Mouse (Mus musculus) stomach, embryonic 16.5 days (tissue): ENCODE data around the gene Olfr1090. TPM values are rescaled to one million over a fixed set of nuclear protein-coding genes. Genes with fewer than 3 reads are reported as not detected.

ENCODE experiments used
- ATAC-seq: fragments of 200-750 bp; cut with Nextera tagmentation; 2 replicates; pipeline ENCODE4 v1.8.0; 2017; ENCODE audit warnings: moderate number of reproducible peaks, moderate TSS enrichment; ENCODE audit not compliant: insufficient read depth, low FRiP score
- H3K27ac ChIP-seq: fragments of 300-500 bp; sonication (generic); 2 replicates; pipeline ENCODE4 v1.5.1; 2014; ENCODE audit warnings: low read length
- H3K27me3 ChIP-seq: fragments of 300-500 bp; sonication (generic); 2 replicates; pipeline ENCODE4 v1.6.1; 2014; ENCODE audit warnings: low read length, control low read depth, mixed read lengths; ENCODE audit not compliant: control insufficient read depth, insufficient read depth
- H3K36me3 ChIP-seq: fragments of 300-500 bp; sonication (generic); 2 replicates; pipeline ENCODE4 v1.6.1; 2014; ENCODE audit warnings: low read length; ENCODE audit not compliant: control insufficient read depth, insufficient read depth
- H3K4me1 ChIP-seq: fragments of 300-500 bp; sonication (generic); 2 replicates; pipeline ENCODE4 v1.6.1; 2014; ENCODE audit warnings: low read length, control low read depth, mixed read lengths; ENCODE audit not compliant: control insufficient read depth, insufficient read depth
- H3K4me2 ChIP-seq: fragments of 300-500 bp; sonication (generic); 2 replicates; pipeline ENCODE4 v1.6.1; 2014; ENCODE audit warnings: low read depth, low read length, mixed read lengths
- H3K4me3 ChIP-seq: fragments of 300-500 bp; sonication (generic); replicated peaks from 2 replicates; pipeline ENCODE4 v1.5.1; 2014; ENCODE audit warnings: mild to moderate bottlenecking, low read length
- H3K9ac ChIP-seq: fragments of 300-500 bp; sonication (generic); 2 replicates; pipeline ENCODE4 v1.6.1; 2014; ENCODE audit warnings: low read length
- H3K9me3 ChIP-seq: fragments of 300-500 bp; sonication (generic); replicated peaks from 2 replicates; pipeline ENCODE4 v1.6.1; 2016; ENCODE audit warnings: low read length, control low read depth; ENCODE audit not compliant: control insufficient read depth
- WGBS: fragments of 180-500 bp; shearing (Covaris S2); extraction: QIAGEN DNeasy Blood & Tissue Kit; methylation state at CpG from one replicate; pipeline ENCODE4 v1.1.7; 2014; 5-methylcytosine and 5-hydroxymethylcytosine counted together
- polyA plus RNA-seq: library from polyadenylated mRNA; unstranded; fragments of >200 nt; fragmentation: Nextera tagmentation; extraction: Ambion mirVana; gene quantifications from 2 replicates; pipeline ENCODE4 v1.2.1, GENCODE M21; 2015

Gene Olfr1090
- not detected in 2 replicates for polyA plus RNA-seq

DNA sequence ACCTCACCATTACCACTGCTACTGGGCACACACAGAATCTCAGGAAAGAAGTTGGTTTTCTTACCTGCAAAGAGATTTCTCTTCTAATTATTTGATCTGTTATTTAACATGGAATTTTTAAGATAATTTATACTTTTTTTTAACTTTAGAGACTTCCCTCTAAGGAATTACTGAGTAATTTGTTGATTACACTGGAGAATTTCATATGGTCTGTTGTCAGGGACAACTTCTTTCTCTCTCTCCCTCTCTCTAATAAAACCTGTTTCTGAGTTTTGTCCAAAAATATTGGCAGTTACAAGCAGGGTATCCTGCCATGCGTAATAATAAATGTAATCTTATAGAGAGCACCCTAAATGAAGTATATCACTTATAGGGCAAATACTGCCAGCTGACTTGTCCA, at the start of gene Olfr1090:
Gene Olfr1090, minus strand, starts transcription at position 101 of the 400 bp plus-strand sequence.
- no peak for ATAC-seq
- H3K36me3 ChIP-seq: no peaks in the 10 kb centered on the region
- no peak within 1 kb of the TSS for H3K4me3 ChIP-seq
- no peaks in the 10 kb centered on the region for H3K27me3 ChIP-seq
- H3K9me3 ChIP-seq: no peaks in the 10 kb centered on the region
- H3K9ac ChIP-seq: no peak within 1 kb of the TSS
- H3K27ac ChIP-seq: no peak within 1 kb of the TSS
- no peaks in the 10 kb centered on the region for H3K4me1 ChIP-seq
- WGBS: 89% methylated on average over 1 of the region's 1 CpGs
- H3K4me2 ChIP-seq: no peak within 1 kb of the TSS

- Histone ChIP-seq H3K27ac (no peak within 1 kb of the TSS), H3K9ac (no peak within 1 kb of the TSS), H3K4me2 (no peak within 1 kb of the TSS), H3K4me1 (no peaks in the 10 kb centered on the region), H3K36me3 (no peaks in the 10 kb centered on the region), H3K9me3 (no peaks in the 10 kb centered on the region), H3K27me3 (no peaks in the 10 kb centered on the region), H3K4me3 (no peak within 1 kb of the TSS)
- no peak for ATAC-seq
- 64% methylated on average over 2 of the region's 2 CpGs for WGBS
These were observed 23.4 kb upstream of the Olfr1090 start, which contains the start of gene Olfr1093 for GRCm38 (mm10) chr2:86782179-86782578. Gene Olfr1093, plus strand, starts transcription at chr2:86782479.

DNA sequence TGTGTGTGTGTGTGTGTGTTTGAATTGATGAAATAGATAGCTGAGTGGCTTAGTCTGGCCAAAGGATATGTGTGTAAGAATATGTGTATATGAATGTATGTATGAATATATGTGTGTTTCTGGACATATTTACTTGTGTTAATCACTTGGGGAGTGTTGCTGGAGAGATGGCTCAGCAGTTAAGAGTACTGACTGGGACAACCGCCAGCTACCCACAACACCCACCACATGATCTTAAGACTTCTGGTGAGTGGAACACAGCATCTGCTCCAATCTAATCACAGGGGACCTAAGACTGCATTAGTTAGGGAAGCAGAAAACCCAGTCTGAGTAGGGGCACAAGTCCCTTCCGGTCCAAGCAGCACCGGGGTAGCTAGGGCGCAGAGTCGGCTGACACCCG, 2.3 kb upstream of the Olfr1090 start:
- Histone ChIP-seq H3K4me2 (no peak overlapping the region), H3K9ac (no peak overlapping the region), H3K4me3 (no peak overlapping the region), H3K27ac (no peak overlapping the region), H3K9me3 (no peaks in the 10 kb centered on the region), H3K4me1 (no peaks in the 10 kb centered on the region), H3K27me3 (no peaks in the 10 kb centered on the region), H3K36me3 (no peaks in the 10 kb centered on the region)
- no peak for ATAC-seq
- WGBS: 93% methylated on average over 6 of the region's 6 CpGs

DNA sequence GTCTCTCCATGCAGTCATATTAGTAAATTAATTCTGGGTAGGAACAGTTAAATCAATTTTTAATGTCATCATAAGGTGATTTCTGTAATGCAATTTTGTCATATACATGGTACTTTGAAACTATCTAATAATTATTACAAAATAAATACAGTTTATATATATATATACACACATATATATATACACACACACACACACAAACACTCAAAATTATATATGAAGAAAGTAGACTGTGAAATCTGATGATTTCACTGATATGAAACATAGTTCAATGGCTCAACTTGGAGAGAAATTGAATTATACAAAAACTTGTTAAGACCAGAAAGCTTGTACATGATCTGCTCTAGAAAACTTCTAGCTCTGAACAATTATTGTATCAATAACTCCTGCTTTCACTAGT, 25.2 kb downstream of the Olfr1090 start, which contains the start of gene Olfr1089:
Gene Olfr1089, minus strand, starts transcription at position 101 of the 400 bp plus-strand sequence.
- H3K9me3 ChIP-seq: no peaks in the 10 kb centered on the region
- H3K4me1 ChIP-seq: no peaks in the 10 kb centered on the region
- no peak within 1 kb of the TSS for H3K9ac ChIP-seq
- ATAC-seq: no peak
- no peak within 1 kb of the TSS for H3K27ac ChIP-seq
- no peak within 1 kb of the TSS for H3K4me3 ChIP-seq
- no peak within 1 kb of the TSS for H3K4me2 ChIP-seq
- H3K36me3 ChIP-seq: no peaks in the 10 kb centered on the region
- H3K27me3 ChIP-seq: no peaks in the 10 kb centered on the region

Other genes starting within 250 kb of the Olfr1090 start
- not detected in 2 replicates for gene Olfr1079, start 216.5 kb downstream of the Olfr1090 start, polyA plus RNA-seq
- not detected in 2 replicates for gene Olfr1080, start 200.8 kb downstream of the Olfr1090 start, polyA plus RNA-seq
- gene Olfr1082, start 160.0 kb downstream of the Olfr1090 start, polyA plus RNA-seq: not detected in 2 replicates
- gene Olfr1084, start 119.3 kb downstream of the Olfr1090 start, polyA plus RNA-seq: not detected in 2 replicates
- gene Olfr1085, start 97.0 kb downstream of the Olfr1090 start, polyA plus RNA-seq: not detected in 2 replicates
- not detected in 2 replicates for gene Olfr1086, start 78.9 kb downstream of the Olfr1090 start, polyA plus RNA-seq
- not detected in 2 replicates for gene Olfr1087, start 60.6 kb downstream of the Olfr1090 start, polyA plus RNA-seq
- gene Olfr1089, start 25.3 kb downstream of the Olfr1090 start, polyA plus RNA-seq: not detected in 2 replicates
- gene Olfr1093, start 23.5 kb upstream of the Olfr1090 start, polyA plus RNA-seq: not detected in 2 replicates
- not detected in 2 replicates for gene Olfr141, start 51.0 kb upstream of the Olfr1090 start, polyA plus RNA-seq
- gene Olfr1094, start 65.7 kb upstream of the Olfr1090 start, polyA plus RNA-seq: not detected in 2 replicates
- gene Olfr1095, start 92.7 kb upstream of the Olfr1090 start, polyA plus RNA-seq: not detected in 2 replicates
- not detected in 2 replicates for gene Gm13723, start 115.8 kb upstream of the Olfr1090 start, polyA plus RNA-seq
- gene Olfr1097, start 133.2 kb upstream of the Olfr1090 start, polyA plus RNA-seq: not detected in 2 replicates
- gene Olfr1098, start 165.6 kb upstream of the Olfr1090 start, polyA plus RNA-seq: not detected in 2 replicates
- not detected in 2 replicates for gene Olfr1099, start 201.7 kb upstream of the Olfr1090 start, polyA plus RNA-seq
- not detected in 2 replicates for gene Olfr1100, start 221.0 kb upstream of the Olfr1090 start, polyA plus RNA-seq
- gene Olfr1101, start 232.2 kb upstream of the Olfr1090 start, polyA plus RNA-seq: not detected in 2 replicates
- gene Olfr1102, start 239.4 kb upstream of the Olfr1090 start, polyA plus RNA-seq: not detected in 2 replicates